Mouse (Mus musculus) adrenal gland, adult 18-20 months (tissue): Measurements from ENCODE around the gene Pdzd2. TPM values are rescaled to one million over a fixed set of nuclear protein-coding genes. Genes with fewer than 3 reads are reported as not detected.

Source experiments
- DNase-seq, 2 experiments: peaks; one replicate each; pipeline ENCODE4 v3.0.0; 2021 to 2022; ENCODE audit warnings: low spot score in 2 of 2
- microRNA-seq, 2 experiments: library from miRNA; unstranded; fragments of <30 nt; microRNA quantifications; one replicate each; pipeline ENCODE4 v1.2.0; 2021; ENCODE audit warnings: borderline number of aligned reads in 2 of 2
- total RNA-seq, 2 experiments: library from RNA; stranded (reverse); gene quantifications; 1 replicate in 1 of 2; 2 replicates in 1 of 2; pipeline ENCODE4 v1.2.3; 2021

The Pdzd2 gene
- total RNA-seq, 2 experiments from 2014 or later = 15.0 to 26.0 TPM

DNA sequence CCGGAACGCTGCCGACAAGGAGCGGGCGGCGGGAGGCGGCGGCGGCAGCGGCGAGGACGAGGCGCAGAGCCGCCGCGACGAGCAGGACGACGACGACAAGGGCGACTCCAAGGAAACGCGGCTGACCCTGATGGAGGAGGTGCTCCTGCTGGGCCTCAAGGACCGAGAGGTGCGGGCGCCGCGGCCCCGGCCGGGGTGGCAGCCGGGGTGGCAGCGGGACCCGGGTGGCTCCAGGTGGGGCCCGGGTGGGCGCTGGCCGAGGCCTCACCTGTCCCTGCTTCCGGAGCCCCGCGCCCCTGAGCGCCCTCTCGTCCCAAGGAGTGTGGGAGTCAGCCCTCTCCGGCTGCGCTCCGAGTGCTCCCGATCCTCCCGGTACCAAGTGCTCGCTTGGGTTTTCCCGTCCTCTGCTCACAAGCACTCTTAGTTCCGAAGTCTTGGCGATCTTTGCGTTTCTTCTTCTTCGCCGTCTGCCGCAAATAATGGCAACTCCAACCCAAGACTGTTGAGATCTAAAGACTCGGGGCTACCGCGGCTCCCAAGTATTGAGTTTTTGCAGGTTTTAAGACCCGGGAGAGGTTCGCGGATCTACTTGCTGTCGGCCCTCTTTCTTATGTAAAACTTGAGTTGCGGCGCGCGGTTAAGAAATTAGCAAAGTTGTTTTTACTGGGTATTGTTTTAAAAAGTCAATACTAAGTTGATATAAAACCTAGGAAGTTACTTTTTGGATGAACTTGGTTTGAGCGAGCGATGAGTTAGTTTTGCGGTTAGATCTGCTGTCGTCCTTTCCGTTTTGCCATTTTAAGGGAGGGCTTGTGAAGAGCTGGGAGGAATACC lies 417.7 kb downstream of the Pdzd2 start, which contains the start of gene 1810049J17Rik:
Gene 1810049J17Rik (minus strand): TSS at position 112 of the 834 bp plus-strand sequence.
- DNase-seq = peak; percentile 52 to 60

DNA sequence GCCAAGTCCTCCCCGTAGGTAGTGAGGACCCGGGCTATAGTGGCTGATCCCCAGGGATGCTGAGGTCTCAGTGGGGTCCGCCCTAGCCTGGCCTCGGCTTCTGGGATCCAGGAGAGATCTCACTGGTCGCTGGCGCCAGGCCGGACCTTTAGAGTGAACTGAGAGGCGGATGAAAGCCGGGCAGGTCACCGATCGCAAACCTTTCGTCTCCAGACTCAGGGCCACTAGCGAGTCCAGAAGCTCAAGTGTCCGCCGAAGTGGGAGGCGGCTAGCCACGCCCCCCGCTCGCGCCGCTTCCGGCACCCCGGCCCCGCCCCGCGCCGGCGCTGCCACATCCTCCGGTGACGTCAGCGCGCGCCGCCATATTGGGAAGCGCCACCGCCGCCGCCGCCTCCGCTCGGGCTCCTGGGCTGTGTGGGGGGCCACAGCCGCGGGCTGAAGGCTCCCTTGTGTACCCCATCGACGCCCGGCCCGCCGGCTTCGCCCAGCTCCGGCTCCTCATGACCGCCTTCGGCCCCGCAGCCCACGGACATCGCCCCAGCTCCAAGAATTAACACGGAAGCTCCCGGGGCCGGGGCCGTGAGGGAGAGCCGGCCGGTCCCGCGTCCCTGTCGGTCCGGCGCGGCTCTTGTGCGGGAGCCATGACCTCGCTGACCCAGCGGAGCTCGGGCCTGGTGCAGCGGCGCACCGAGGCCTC lies 418.5 kb downstream of the Pdzd2 start, which contains the start of gene Golph3:
Gene Golph3 (plus strand): TSS at position 360 of the 697 bp plus-strand sequence.
- DNase-seq = peak; percentile 98 to 99

DNA sequence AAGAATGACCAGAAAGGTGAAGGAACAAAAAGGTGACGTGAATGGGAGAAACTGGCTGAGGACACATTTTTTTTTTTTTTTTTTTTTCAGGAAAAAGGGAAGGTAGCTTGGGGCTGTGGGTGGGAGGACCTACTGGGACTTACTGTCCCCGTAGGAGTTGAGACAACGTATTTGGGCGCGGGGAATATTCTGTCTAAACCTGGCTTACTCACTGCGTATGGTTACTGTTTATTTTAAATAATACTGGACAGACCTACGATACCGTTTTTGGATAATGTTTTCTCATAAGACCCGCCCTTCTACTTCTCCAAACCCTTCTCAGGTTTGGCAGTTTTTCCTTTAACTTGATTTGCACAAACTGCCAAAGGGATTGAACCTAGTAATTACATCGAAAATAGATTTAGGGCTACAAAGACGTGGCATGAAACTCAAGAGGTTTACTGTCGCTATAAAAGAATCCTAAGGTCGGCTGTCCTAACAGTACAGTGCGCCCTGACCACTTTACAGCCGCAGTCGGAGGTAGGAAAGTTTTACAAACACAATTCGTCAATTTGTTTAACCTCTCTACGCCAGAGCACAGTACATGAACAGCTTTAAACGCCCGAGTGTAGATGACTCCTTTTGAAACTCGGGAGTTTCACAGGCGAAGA lies 419.2 kb downstream of the Pdzd2 start:
- no peak for DNase-seq

DNA sequence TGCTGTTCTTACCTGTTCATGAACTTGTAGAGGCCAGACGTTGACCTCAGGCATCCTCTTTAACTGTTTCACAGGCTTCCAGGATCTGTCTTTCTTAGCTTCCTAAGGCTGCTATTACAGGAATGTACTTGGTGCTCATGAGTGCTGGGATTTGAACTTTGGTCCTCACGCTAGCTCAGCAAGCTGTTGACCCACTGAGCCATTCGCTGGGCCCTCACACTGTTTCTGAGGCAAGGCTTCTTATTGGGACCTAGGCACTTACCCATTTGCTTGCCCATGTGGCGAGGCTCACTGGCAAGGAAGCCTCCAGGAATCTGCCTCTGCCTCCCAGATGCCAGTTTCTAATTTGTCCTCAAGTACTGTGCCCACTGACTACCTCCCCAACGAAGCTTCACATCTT lies 419.8 kb downstream of the Pdzd2 start:
- no peak for DNase-seq

DNA sequence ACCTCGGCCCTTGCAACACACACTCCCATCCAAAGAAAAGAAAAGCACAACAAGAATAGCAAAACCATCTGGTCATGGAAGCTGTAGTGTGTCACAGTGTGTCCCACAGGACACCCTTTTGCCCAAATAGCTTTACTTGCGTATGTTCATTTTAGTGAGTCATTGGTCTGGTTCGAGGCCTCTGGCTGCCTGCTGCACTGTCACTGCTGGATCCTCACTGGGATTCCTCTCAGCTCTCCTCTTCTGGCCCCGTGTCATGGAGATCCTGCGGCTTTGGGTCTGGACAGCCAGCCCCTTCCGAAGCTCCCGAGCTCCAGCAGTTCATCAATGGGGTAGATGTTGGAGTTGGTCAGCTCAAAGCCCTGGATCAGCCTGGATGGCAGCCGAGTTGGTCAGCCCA lies 421.3 kb downstream of the Pdzd2 start:
- DNase-seq = no peak

DNA sequence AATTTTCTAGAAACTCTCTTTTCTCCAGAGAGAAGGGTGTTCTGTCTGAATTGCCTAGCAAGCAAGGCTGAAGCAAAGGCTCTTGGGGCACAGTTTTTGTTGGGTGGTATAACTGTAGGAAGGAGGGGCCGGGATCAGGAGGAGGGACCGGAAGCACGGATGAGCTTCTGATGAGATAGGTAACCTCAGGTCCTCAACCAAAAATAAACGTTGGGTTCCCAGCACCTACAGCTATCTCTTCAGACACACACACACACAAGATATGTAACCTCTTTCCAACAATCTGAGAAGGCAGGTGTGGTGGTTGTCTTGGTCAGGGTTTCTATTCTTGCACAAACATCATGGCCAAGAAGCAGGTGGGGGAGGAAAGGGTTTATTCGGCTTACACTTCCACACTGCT lies 422.4 kb downstream of the Pdzd2 start:
- no peak for DNase-seq

DNA sequence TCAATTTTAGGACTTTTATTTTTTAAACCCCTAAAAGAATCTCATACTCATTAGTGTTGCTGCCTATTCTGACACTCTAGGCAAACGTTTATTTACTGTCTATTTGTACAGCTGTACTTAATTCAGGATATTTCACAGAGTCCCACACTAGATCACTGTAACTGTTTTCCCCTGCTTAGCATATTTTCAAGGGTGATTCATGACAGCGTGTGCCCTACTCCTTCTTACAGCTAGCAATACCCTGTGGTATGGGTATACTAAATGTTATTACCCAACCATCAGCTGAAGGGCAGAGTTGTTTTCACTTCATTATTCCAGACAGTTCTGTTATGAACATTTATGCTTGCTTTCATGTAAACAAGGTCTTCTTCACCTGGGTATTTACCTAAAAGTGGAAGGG lies 423.7 kb downstream of the Pdzd2 start:
- DNase-seq = no peak

DNA sequence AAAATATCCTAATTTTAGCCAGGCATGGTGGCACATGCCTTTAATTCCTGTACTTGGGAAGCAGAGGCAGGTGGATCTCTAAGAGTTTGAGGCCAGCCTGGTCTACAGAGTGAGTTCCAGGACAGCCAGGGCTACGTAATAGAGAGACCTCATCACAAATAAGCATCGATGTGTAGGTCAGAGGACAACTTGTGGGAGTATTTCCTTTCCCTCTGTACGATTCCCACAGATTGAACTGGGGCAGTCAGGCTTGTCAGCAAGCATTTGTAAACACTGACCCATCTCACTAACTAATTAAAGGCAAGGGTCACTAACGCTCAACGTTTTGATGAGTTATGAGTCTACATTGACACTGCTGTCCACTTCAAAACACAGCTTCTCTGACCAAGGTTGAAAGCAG lies 425.1 kb downstream of the Pdzd2 start:
- no peak for DNase-seq

DNA sequence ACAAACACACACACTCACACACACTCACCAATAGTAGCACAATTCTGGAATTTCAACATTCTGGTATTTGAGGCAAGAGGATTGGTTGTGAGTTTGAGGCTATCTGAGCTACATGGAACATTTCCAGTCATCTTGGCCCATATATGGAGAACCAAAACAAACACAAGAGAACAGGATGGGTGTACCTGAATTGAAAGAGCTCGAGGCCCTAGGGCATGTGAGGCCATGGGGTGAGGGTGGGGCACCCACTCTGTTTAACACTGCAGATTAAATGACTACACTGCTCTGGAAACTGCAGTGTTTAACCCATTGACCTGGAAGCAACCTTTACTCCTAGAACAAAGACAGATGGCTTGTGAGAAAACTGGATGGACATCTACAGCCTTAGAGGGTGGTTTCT lies 426.5 kb downstream of the Pdzd2 start:
- no peak for DNase-seq

DNA sequence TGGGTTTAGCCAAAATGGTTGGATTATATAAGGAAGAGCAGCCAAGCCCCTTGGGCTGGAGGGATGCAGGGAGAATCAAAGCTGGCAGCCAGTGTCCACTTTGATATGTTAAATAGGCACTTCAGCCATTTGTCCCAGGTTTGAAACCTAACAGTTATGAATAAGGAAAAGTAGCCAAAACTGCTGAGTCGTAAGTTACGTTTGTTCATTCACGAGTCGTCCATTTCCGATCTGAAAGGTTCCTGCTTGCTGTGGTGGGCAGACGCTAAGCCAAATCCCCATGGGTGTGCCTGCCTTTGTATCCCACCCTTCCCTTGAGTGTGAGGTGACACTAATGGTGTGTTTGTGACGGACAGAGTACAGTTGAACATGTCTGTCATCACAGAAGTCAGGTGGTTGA lies 428.3 kb downstream of the Pdzd2 start:
- no peak for DNase-seq

DNA sequence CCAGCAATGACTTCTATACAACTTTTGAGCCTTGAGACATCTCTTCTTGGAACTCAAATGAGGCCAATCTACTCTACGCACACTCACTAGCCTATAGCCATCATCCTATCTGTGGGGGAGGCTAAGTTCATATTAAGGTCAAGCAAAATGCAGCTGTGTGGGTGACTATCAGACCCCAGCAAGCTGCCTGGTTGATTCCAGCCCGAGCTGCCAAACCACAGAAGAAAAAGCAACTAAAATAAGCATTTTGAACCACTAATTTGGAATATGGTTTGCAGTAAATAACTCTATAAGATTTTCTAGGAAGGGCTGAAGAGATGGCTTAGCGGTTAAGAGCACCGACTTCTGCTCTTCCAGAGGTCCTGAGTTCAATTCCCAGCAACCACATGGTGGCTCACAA lies 429.0 kb downstream of the Pdzd2 start:
- DNase-seq = no peak

Small RNA genes within 50 kb of the gene (microRNA-seq; reads per million reads assigned to microRNA genes)
- gene Gm24135 = 0 reads per million in 2 experiments
- 0 reads per million in 2 experiments for gene Gm24302

Other genes starting within 250 kb of the Pdzd2 start
- 10 to 100 TPM; 11.0 to 13.0 TPM for gene 6030458C11Rik, start 84.7 kb upstream of the Pdzd2 start, total RNA-seq
- 10 to 100 TPM; 29.8 to 34.2 TPM for gene Drosha, start 84.9 kb upstream of the Pdzd2 start, total RNA-seq